Mouse (Mus musculus) common myeloid progenitor, adult 5-6 weeks (primary cell): ENCODE measurements at regions not wholly inside any gene's neighbourhood (a gene's known extent, or its start where the extent isn't known, plus 50 kb on each side); places are given as distances from the start of the nearest gene placed in this dataset.

Experiments
- ATAC-seq: replicated peaks from 2 replicates; pipeline ENCODE4 v1.8.0; 2016; ENCODE audit warnings: low read depth, mild to moderate bottlenecking, moderate TSS enrichment, inconsistent platforms; ENCODE audit not compliant: poor library complexity, severe bottlenecking

DNA sequence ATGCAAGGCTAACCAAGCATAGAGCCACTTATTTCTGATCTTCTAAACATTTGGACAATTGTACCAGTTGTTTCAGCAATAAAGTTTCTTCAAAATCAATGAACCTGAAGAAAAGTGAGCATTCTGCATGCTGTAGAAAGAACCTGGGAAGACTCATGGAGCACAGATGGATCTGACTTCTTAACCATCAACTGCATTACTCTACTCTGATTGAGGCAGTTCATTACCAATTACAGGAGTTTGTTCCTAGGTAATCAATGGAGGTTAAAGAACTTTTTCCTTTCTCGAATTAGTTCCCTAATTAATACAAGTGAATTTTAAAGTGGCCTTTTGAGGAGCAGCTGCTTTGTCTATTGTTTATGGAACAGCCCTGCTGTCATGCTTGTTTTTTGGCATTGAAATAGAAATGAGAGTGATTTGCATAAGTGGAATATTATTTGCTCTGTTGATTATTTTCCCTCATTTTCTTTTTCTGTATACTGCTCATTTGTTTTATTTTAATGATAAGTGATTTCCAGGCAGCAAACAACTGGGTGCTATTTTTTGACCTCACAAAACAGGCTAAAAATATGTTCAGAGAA lies 1586.4 kb upstream of the Flrt2 start:
- no peak for ATAC-seq

DNA sequence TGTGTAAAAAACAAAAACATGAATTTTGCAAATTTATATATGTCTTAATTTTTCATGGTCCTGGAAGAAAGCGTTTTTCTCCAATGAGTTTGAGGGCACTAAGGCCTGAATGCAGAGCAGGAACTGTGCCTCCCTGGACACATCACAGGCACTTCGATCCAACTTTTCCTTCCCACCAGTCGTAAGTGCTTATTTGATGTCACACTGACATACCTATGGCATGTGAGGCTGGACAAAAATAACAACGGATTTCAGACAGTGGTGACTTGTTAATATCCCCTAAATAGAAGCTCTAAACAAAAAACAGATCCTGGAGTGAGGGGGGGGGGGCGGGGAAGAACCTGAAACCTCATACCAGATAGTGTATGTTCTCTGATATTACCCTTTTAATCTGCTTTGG lies 1541.9 kb upstream of the Flrt2 start:
- no peak for ATAC-seq

DNA sequence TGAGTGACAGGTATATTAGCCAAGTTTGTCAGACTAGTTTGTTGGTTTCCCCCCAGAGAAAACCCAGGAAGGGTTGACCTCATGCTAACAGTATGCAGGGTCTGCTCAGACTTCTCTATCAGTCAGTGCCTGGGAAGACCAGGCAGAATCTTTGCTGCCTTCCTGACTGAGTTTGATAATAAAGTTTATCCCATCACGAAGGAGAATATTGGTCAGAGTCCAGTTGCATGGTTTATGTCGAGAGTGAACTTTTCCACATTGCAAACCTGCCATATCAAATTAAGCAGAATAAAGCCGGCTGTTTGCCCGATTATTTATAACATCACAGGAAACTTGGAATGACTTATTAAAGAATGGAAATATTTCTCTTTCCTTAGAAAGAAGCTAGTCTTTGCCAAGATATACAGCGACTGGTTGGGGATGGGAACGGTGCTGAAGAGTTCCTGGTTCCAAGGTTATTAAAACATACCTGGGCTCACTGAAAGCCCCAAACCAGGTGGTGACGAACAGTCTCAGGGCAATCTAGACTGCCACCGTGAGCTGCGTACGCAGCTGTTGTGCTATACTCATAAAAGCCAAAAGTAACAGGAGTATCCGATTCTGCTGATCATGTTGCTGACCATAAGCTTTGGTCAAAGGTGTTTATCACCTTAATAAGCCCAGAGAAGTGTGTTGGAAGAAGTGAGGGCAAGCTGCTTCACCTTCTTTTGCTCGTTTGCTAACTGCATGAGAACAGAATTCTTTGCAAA lies 1536.7 kb upstream of the Flrt2 start:
- no peak for ATAC-seq

DNA sequence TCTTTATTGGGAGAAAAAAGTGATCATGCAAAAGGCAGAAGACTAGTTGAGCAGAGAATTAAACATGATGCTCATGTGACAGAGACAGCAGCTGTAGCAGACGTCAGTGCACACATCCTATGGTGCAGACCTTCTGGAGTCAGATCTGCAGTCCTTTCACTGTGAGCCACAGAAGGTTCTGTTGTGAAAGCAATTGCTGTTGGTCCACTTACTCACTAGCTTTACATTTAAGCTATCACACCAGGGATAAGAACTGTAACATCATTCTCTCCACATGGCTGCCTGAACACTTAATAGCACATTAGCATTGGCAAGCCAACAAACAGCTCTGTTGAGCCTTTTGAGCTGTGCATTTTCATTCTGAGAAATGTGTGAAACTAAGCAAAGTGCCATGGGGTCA lies 1509.7 kb upstream of the Flrt2 start:
- ATAC-seq = no peak

DNA sequence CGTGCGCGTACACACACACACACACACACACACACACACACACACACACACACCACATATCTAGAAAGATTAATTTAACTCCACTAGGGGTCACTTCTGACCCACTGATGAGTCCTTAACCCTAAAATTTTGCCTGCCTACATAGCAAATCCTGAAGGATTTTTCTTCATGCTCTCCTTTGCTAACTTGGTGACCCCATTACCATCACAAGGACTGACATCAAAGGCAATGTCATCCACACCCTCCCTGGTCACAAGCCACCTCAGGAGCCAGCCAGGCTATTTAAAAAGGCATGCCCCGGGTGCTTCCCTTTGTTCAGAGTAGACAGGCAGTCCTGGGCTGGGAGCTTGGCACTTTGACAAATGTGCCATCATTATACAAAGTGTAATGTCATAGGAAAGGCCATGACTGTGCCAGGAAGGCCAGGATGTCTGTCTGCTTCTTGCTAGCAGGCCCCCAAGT lies 1501.4 kb upstream of the Flrt2 start:
- no peak for ATAC-seq

DNA sequence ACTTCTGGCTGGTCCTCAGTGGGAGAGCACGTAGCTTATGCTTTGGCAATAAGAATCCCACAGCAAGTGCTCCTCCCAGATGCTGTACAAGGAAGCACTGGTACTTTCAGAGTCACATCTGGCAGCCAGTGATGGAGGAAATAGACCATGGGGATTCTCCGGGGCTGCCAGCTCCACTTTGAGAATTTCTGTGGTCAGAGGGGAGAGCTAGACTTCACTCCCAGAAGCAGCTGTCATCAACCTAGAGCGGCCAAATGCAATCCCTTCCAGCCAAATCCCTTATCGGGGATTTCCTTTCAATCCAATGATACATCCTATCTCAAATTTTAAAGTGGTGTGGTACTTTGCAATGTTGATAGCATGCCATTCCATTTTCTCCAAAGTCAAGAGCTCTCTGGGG lies 1474.1 kb upstream of the Flrt2 start:
- ATAC-seq = no peak

DNA sequence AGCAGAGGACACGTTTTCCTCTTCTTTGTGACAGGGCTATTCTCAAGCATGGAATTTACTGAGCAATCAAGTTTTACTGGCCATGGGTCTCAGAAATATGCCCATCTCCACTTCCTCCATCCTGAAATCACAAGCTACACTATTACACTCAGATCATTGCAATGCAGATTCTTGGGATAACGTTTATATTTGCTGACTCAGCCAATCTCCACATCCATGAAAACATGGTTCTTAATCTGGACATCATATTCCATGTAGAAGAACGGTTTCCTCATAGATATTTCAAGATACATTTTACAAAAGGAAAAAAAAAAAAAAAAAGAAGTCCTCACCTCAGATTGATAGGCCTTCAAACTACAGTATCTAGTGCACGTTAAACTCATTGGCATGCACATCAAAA lies 1462.1 kb upstream of the Flrt2 start:
- no peak for ATAC-seq

DNA sequence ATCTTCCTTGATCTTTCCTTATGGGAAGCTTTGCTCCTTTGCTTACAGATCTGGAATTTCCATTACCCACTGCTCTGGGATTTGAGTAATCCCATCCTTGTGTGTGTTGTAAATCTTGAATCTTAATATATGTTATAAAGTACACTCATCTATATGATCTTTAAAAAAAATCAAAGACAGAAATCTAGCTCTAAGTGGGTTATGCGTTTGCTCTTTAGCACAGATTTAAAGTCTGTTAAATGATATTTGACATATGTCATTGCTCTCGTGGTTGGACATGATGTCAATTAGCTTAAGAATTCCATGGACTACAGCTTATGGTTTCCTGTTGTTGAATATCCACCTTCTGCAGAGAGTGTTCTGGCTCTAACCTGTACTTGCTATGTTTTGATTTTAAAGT lies 1446.7 kb upstream of the Flrt2 start:
- ATAC-seq = no peak

DNA sequence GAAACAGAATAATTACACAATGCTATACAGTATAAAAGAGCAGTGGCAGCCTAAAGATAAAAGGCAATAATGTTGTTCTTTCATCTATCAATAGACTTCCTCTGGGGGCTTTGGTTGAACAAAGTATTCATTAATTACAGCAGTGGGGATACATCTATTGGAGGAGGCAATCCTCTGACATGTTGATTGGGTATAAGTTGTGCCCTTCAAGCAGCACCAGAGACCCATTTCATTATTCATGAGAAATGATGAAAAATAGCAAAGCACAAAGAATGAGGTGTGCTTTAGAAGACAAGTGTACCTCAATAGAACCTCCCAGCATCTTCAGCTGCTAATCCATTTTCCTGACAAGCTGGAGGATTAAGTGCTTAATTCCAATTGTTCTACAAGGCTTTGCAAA lies 1444.7 kb upstream of the Flrt2 start:
- ATAC-seq = no peak

DNA sequence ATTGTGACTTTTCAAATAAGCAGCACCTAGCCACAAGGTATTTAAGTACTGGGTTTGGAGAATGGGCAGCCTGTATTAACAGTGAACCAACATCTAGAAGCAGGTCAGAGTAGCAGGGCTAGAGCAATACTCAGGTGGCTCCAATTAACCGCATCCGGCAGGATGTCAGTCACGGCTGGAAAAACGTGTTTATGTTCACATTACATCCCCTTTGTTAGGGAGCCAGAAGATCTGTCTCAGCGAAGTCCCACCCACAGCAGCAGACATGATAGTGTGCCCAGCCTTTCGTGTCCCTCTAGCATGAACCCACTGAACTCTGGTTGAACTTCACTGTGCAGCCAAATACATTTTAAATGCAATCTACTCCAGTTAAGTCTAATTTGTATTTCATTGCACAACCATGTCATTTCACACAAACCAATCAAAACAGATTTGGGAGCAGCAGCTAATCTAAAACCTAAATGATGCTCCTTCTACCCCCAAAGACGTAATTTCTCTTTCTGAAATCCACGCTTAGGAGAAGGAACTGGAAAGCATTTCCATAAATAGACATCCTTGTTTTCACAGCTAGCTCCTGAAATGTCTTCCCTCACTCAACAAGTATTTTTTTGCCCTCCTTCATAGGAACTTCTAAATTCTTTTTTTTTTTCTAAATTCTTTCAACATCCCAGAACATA lies 1438.9 kb upstream of the Flrt2 start:
- no peak for ATAC-seq

DNA sequence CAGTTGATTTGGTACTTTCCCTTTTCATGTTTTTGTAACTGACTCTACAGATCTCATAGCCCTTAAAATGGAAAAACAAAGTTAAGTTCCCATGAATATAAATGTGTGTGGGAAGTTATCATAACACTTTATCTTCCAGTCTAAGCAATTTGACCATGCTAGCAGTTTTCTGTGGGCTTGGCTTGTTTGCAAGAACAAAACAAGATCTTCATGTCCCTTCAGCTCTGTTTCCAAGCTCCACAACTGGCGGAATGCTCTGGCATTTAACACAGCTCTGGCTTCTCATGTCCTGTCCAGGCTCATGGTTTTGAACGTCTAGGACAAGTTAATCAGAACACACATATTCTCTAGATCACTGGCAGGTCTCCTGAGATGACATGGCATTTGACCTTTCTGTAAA lies 1411.1 kb upstream of the Flrt2 start:
- no peak for ATAC-seq

DNA sequence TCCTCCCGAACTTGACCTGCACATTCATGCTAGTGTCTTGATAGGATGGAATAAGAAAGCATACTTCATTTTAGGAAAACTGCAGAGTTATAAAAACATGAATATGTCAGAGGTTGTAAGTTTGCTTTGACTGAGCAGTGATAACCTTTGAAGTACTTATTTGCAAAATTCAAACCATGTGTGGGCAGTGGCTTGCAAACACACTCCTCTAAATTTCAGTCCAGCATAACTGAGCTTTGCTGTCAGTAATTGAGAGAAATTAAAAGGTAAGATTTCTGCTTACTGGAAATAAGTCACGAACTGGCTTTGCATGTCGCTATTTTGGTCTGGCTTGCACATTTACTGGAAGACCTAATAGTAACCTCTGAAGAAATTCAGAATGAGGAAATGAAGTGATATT lies 1409.1 kb upstream of the Flrt2 start:
- ATAC-seq = no peak

DNA sequence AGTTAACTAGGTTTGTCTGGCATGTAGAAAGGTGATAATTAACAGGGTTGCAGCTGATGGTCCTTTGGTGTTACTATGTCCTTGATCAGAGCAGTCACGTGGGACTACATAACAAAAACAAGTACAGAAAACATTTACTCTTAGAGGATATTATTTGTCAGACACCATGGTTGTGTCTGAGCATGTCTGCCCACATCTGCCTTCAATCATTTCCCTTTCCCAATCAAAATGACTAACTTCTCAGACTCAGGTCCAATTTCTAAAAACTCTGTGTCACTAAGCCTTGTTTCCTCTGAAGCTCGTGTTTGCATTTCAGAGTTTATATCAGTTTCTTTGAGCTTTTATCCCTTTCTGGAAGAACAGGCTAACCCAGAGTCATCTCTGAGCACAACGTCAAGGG lies 1408.5 kb upstream of the Flrt2 start:
- no peak for ATAC-seq

DNA sequence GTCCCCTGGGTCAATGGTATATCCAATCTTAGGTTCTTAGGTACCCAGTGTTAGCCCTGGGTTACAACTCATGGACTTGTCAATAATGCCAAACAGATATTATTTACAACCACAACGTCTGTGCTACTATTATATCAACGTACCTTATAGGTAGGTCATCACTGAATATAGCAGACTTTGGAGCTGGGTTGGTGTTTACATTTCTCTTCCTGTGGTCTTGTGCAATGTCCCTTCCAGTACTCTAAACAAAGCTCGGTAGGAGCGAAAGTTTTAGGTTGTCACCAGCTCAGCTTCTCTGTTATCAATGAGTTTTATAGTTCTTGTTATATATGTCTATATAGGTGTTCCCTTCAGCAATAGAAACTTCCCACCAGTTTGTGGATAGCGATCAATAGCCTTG lies 1394.2 kb upstream of the Flrt2 start:
- ATAC-seq = no peak

DNA sequence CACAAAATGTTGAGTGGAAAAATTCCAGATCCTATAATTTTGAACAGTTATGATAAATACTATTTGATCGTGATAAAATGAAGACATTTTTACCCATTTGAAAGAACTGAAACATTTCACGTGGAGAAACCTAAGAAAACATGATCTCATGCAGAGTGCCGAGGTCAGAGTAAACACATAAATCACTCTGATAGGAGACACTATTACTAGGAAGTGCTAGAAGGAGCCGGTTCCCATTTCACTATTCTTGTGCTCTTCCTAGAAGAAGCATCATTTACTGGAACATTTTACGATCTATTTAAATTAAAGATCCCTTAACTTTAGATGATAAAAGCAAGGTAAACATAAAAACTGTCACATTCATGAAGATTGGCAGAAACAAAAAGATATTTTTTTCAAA lies 1359.7 kb upstream of the Flrt2 start:
- no peak for ATAC-seq

DNA sequence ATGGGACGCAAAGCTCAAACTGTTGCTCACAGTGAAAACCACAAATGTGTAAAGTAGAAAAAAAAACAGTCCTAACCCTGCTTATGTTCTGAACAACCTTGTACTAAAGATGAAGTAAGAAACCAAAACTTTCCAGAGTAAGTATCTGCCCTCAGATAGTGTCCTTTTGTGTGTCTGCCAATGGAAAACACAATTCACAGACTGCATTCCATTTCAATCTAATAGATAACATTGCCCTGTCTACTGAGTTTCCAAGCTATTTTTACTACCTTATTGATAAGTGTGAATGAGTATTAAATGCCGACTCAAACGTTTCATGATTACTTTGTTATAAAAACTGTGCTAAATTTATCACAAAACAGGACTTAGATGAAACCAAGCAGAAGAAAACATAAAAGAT lies 1357.4 kb upstream of the Flrt2 start:
- no peak for ATAC-seq

DNA sequence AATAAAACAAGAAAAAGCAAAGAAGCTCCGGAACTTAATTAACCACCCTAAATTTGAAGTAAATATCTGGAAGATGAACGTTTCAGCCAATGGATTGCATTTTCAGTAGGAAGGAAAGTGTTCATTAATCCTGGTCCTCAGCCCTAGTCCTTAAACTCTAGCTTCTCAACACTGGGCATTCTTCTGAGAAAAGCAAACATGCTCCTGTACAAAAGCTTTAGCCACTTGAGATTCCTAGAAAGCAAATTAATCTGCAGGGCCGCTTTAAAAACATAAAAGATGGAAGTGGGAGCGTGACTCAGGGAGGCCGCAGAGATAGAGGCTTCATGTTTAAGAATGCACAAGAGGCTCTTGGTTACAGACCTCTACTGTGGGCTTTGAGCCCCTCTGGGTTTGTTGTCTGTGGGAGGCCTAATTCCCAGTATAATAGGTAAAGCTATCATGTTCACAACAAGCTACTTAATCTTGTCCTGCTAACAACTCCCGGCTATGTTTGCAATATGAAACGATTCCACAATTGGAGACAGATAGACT lies 1342.3 kb upstream of the Flrt2 start:
- ATAC-seq = no peak

DNA sequence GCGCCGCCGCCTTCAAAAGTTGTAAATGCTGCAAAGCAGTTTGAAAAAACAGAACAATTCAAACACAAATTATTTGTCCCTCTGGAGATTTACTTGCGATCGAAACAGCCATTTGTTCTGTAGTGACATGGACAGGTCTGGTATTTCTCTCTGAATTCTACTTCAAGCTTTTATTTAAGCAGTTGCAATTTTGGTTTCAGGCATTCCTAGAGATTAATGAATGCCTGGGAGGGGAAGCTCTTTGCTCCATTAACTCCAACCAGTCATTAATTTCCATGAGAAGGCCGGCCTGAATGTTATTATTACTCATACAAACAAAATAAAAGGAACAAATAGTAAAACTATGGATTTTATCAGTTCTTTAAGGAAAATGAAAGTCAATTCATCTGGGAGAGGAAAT lies 1327.8 kb upstream of the Flrt2 start:
- ATAC-seq = no peak

DNA sequence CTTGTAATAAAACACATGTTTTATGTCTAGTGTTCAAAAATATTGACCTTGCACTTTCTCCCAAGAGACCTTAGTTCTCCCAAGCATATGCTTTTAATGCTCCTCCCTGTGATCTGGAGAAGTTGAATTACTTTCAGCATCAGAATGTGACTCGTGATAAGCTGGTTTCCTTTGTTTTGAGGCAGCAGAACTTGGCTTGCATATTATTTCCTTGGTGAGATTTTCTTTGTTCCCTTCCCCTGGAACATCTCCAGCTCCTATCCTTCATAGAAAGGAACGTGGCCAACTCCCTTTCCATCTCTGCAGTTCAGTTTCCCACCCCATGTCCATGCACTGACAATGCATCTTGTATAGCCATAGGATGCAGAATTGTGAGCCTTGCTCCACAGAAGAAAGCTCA lies 1292.0 kb upstream of the Flrt2 start:
- no peak for ATAC-seq

DNA sequence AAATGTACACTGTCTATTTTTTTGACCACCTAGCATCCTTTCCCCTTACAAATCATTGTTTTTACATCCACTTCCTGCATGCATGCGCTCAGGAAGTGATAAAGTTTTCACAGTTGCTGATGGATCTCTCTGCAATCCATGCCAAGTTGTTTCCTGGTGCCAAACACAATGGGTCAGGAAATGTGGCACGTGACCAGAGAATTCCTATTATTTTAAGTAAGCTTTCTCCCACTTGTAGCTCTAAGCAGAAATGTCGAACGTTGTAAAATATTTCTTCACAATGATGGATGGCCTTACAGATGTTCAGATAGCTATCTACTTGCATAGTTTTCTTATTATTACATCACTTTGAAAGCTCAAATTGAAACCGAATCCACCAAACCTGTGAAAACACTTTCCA lies 1271.1 kb upstream of the Flrt2 start:
- peak; percentile 26; the same call in 1 of the 2 replicates for ATAC-seq

DNA sequence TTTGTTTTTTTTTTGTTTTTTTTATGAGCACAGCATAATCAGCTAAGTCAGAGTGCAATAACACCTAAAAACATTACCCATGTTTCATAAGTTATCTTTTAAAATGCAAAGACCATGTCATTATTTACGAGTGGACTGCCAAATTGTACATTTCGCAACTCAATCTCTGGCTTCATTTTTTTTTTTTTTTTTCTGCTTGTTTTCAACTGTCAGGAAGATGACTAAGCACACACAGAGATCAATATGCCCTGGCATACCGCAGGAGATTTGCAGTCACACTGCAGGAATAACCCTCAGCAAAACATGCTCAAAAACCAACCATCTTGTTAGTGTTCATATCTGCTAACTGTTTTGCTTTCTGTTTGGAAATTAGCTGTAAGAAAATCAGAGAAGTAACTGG lies 1270.3 kb upstream of the Flrt2 start:
- ATAC-seq = peak; percentile 76
